Mouse (Mus musculus): ENCODE results near the gene Mettl27. TPM values are rescaled to one million over a fixed set of nuclear protein-coding genes. Genes with fewer than 3 reads are reported as not detected.

Mettl27 gene
- polyA plus RNA-seq, 1 experiment from 2014 or later: 9.4 TPM

- no peaks in the 10 kb centered on the region for H3K9me3 ChIP-seq (ENCODE audit: control insufficient read depth, low read length)
- no peak overlapping the region for H3K4me2 ChIP-seq (replicated peaks; ENCODE audit: low read depth)
- H3K27ac ChIP-seq (replicated peaks): no peak overlapping the region
- no peaks in the 10 kb centered on the region for H3K27me3 ChIP-seq (ENCODE audit: control insufficient read depth, insufficient read depth, low read length)
- DNase-seq (ENCODE audit: low spot score) (no peak), ATAC-seq (ENCODE audit: low FRiP score, low TSS enrichment) (peak; percentile 19; the same call in 1 of the 2 replicates)
- no peaks in the 10 kb centered on the region for H3K4me1 ChIP-seq (replicated peaks; ENCODE audit: control insufficient read depth, insufficient read depth)
- no peak overlapping the region for H3K9ac ChIP-seq (ENCODE audit: low read length)
- no peak for TF ChIP-seq CTCF (IDR thresholded peaks at IDR 0.05; ENCODE audit: low read depth)
- no peak for TF ChIP-seq EP300 (optimal IDR thresholded peaks at IDR 0.05)
- WGBS: 86% methylated on average over 2 of the region's 2 CpGs
- no peaks in the 10 kb centered on the region for H3K36me3 ChIP-seq (ENCODE audit: control insufficient read depth, insufficient read depth, low read length)
- H3K4me3 ChIP-seq (ENCODE audit: low read depth, low read length): no peak overlapping the region
Observed at GRCm38 (mm10) chr5:134976164-134976563, 44.0 kb downstream of the Mettl27 start.

- Histone ChIP-seq H3K27ac (replicated peaks) (no peak overlapping the region), H3K4me2 (replicated peaks; ENCODE audit: low read depth) (no peak overlapping the region), H3K4me3 (ENCODE audit: low read depth, low read length) (no peak overlapping the region), H3K36me3 (ENCODE audit: control insufficient read depth, insufficient read depth, low read length) (no peaks in the 10 kb centered on the region), H3K9ac (ENCODE audit: low read length) (no peak overlapping the region), H3K27me3 (ENCODE audit: control insufficient read depth, insufficient read depth, low read length) (no peaks in the 10 kb centered on the region), H3K9me3 (ENCODE audit: control insufficient read depth, low read length) (no peaks in the 10 kb centered on the region), H3K4me1 (replicated peaks; ENCODE audit: control insufficient read depth, insufficient read depth) (no peaks in the 10 kb centered on the region)
- ATAC-seq (ENCODE audit: low FRiP score, low TSS enrichment) (no peak), DNase-seq (ENCODE audit: low spot score) (no peak)
- no peak for TF ChIP-seq EP300 (optimal IDR thresholded peaks at IDR 0.05)
- TF ChIP-seq CTCF (IDR thresholded peaks at IDR 0.05; ENCODE audit: low read depth): no peak
- WGBS: 77% methylated on average over 14 of the region's 14 CpGs
Observed at GRCm38 (mm10) chr5:134976577-134977250, 44.5 kb downstream of the Mettl27 start.

DNA sequence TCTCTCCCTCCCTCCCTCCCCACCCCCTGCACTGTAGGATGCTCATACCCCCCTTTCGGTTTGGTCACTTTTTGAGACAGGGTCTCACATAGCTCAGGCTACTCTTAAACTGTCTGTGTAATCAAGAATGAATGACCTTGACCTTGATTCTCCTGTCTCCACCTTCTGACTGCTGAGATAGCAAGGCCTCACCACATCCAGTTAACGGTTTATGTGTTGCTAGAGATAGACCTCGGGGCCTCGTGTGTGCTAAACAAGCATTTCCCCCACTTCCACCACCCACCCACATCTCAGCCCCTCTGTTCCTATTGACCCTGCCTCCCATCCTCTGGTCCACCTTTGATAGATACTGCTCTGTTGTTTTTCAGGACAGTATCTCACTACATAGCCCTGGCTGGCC lies 45.7 kb downstream of the Mettl27 start:
- H3K9ac ChIP-seq (ENCODE audit: low read length): no peak overlapping the region
- DNase-seq (ENCODE audit: low spot score) (no peak), ATAC-seq (ENCODE audit: low FRiP score, low TSS enrichment) (no peak)
- no peaks in the 10 kb centered on the region for H3K9me3 ChIP-seq (ENCODE audit: control insufficient read depth, low read length)
- TF ChIP-seq CTCF (IDR thresholded peaks at IDR 0.05; ENCODE audit: low read depth) (no peak), EP300 (optimal IDR thresholded peaks at IDR 0.05) (no peak)
- H3K27me3 ChIP-seq (ENCODE audit: control insufficient read depth, insufficient read depth, low read length): no peaks in the 10 kb centered on the region
- H3K36me3 ChIP-seq (ENCODE audit: control insufficient read depth, insufficient read depth, low read length): no peaks in the 10 kb centered on the region
- WGBS: 79% methylated on average over 4 of the region's 4 CpGs
- H3K27ac ChIP-seq (replicated peaks): no peak overlapping the region
- H3K4me1 ChIP-seq (replicated peaks; ENCODE audit: control insufficient read depth, insufficient read depth): no peaks in the 10 kb centered on the region
- no peak overlapping the region for H3K4me3 ChIP-seq (ENCODE audit: low read depth, low read length)
- H3K4me2 ChIP-seq (replicated peaks; ENCODE audit: low read depth): no peak overlapping the region

DNA sequence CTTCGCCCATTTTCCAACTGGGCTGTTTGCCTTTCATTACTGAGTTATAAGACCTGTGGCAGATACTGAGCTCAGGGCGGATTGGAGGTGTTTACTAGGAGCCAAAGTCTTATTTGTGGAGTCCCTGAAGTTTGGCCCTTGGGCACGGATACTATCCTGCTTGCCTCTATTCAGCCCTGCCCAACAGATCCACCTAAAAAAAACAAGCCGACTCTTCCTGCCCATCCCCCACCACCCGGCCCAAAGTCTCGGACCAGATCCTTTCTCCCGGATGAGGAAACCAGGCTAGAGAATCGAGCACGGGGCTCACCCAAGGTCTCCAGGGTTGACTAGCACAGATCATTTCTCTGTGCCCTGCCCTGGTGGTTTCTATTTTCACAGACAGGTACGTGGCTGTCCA lies 49.0 kb downstream of the Mettl27 start:
- no peak for TF ChIP-seq EP300 (optimal IDR thresholded peaks at IDR 0.05)
- no peak for TF ChIP-seq CTCF (IDR thresholded peaks at IDR 0.05; ENCODE audit: low read depth)
- Histone ChIP-seq H3K4me3 (ENCODE audit: low read depth, low read length) (no peak overlapping the region), H3K4me1 (replicated peaks; ENCODE audit: control insufficient read depth, insufficient read depth) (no peaks in the 10 kb centered on the region), H3K9me3 (ENCODE audit: control insufficient read depth, low read length) (no peaks in the 10 kb centered on the region), H3K4me2 (replicated peaks; ENCODE audit: low read depth) (no peak overlapping the region), H3K27ac (replicated peaks) (no peak overlapping the region), H3K9ac (ENCODE audit: low read length) (no peak overlapping the region), H3K36me3 (ENCODE audit: control insufficient read depth, insufficient read depth, low read length) (no peaks in the 10 kb centered on the region), H3K27me3 (ENCODE audit: control insufficient read depth, insufficient read depth, low read length) (peaks cover 9% of the 10 kb centered on the region)
- no peak for DNase-seq (ENCODE audit: low spot score)
- 53% methylated on average over 10 of the region's 10 CpGs for WGBS
- no peak for ATAC-seq (ENCODE audit: low FRiP score, low TSS enrichment)

- H3K4me2 ChIP-seq (replicated peaks; ENCODE audit: low read depth): no peak overlapping the region
- H3K4me3 ChIP-seq (ENCODE audit: low read depth, low read length): no peak overlapping the region
- H3K9me3 ChIP-seq (ENCODE audit: control insufficient read depth, low read length): no peaks in the 10 kb centered on the region
- no peak overlapping the region for H3K9ac ChIP-seq (ENCODE audit: low read length)
- TF ChIP-seq EP300 (optimal IDR thresholded peaks at IDR 0.05) (no peak), CTCF (IDR thresholded peaks at IDR 0.05; ENCODE audit: low read depth) (no peak)
- ATAC-seq (ENCODE audit: low FRiP score, low TSS enrichment): no peak
- H3K36me3 ChIP-seq (ENCODE audit: control insufficient read depth, insufficient read depth, low read length): no peaks in the 10 kb centered on the region
- no peaks in the 10 kb centered on the region for H3K4me1 ChIP-seq (replicated peaks; ENCODE audit: control insufficient read depth, insufficient read depth)
- DNase-seq (ENCODE audit: low spot score): no peak
- no peak overlapping the region for H3K27ac ChIP-seq (replicated peaks)
- WGBS: 79% methylated on average over 1 of the region's 1 CpGs
- peaks cover 21% of the 10 kb centered on the region for H3K27me3 ChIP-seq (ENCODE audit: control insufficient read depth, insufficient read depth, low read length)
Observed at GRCm38 (mm10) chr5:134983111-134983510, 50.9 kb downstream of the Mettl27 start.

- Histone ChIP-seq H3K9me3 (ENCODE audit: control insufficient read depth, low read length) (no peaks in the 10 kb centered on the region), H3K4me3 (ENCODE audit: low read depth, low read length) (no peak overlapping the region), H3K4me2 (replicated peaks; ENCODE audit: low read depth) (no peak overlapping the region)
Observed at GRCm38 (mm10) chr5:134983771-134984170, 51.6 kb downstream of the Mettl27 start.

More at GRCm38 (mm10) chr5:134983771-134984170, 51.6 kb downstream of the Mettl27 start:
- H3K9ac ChIP-seq (ENCODE audit: low read length): no peak overlapping the region
- DNase-seq (ENCODE audit: low spot score) (no peak), ATAC-seq (ENCODE audit: low FRiP score, low TSS enrichment) (no peak)
- no peak overlapping the region for H3K27ac ChIP-seq (replicated peaks)
- TF ChIP-seq EP300 (optimal IDR thresholded peaks at IDR 0.05) (no peak), CTCF (IDR thresholded peaks at IDR 0.05; ENCODE audit: low read depth) (no peak)
- peaks cover 21% of the 10 kb centered on the region for H3K27me3 ChIP-seq (ENCODE audit: control insufficient read depth, insufficient read depth, low read length)
- no peaks in the 10 kb centered on the region for H3K4me1 ChIP-seq (replicated peaks; ENCODE audit: control insufficient read depth, insufficient read depth)
- 35% methylated on average over 3 of the region's 3 CpGs for WGBS
- H3K36me3 ChIP-seq (ENCODE audit: control insufficient read depth, insufficient read depth, low read length): no peaks in the 10 kb centered on the region

Measured in stomach, postnatal 0 days (tissue).